Mouse (Mus musculus) MEL (cell line): ENCODE results near the gene Lrrk2. TPM values are rescaled to one million over a fixed set of nuclear protein-coding genes. Genes with fewer than 3 reads are reported as not detected.

Experiments used
- DNase-seq: peaks from one replicate; pipeline ENCODE4 v3.0.0; 2011; ENCODE audit warnings: low read depth, low spot score
- H3K27ac ChIP-seq: 2 replicates; pipeline ENCODE4 v1.5.1; 2012; ENCODE audit warnings: low read depth, mild to moderate bottlenecking, control low read depth, low read length, moderate library complexity; ENCODE audit not compliant: control insufficient read depth
- H3K27me3 ChIP-seq, 2 experiments: fragments of 150-350 bp in 1 of 2; sonication (generic) in 1 of 2; 2 replicates each; pipeline ENCODE4 v1.6.1; 2012; ENCODE audit warnings: low read length in 2 of 2, mild to moderate bottlenecking in 2 of 2, improper control_type of control experiment in 1 of 2, moderate library complexity in 1 of 2; ENCODE audit not compliant: insufficient read depth in 2 of 2, control insufficient read depth in 1 of 2
- H3K36me3 ChIP-seq, 2 experiments: 2 replicates each; pipeline ENCODE4 v1.6.1; 2012 to 2014; ENCODE audit warnings: low read length in 2 of 2, improper control_type of control experiment in 1 of 2, inconsistent platforms in 1 of 2, mild to moderate bottlenecking in 1 of 2; ENCODE audit not compliant: insufficient read depth in 2 of 2, control insufficient read depth in 1 of 2
- H3K4me1 ChIP-seq, 2 experiments: fragments of 150-350 bp in 1 of 2; sonication (generic) in 1 of 2; 2 replicates each; pipeline ENCODE4 v1.6.1; 2012; ENCODE audit warnings: low read length in 2 of 2, improper control_type of control experiment in 1 of 2, mild to moderate bottlenecking in 1 of 2; ENCODE audit not compliant: insufficient read depth in 2 of 2, control insufficient read depth in 1 of 2
- H3K4me3 ChIP-seq, 2 experiments: fragments of 150-350 bp in 1 of 2; sonication (generic) in 1 of 2; 2 replicates each; pipeline ENCODE4 v1.5.1; 2012; ENCODE audit warnings: low read depth in 2 of 2, low read length in 2 of 2, mild to moderate bottlenecking in 2 of 2, moderate library complexity in 2 of 2, control low read depth in 1 of 2, improper control_type of control experiment in 1 of 2; ENCODE audit not compliant: control insufficient read depth in 1 of 2, insufficient read depth in 1 of 2
- H3K79me2 ChIP-seq: 2 replicates; pipeline ENCODE4 v1.6.1; 2012; ENCODE audit warnings: mild to moderate bottlenecking, low read length, moderate library complexity; ENCODE audit not compliant: control insufficient read depth, poor library complexity, insufficient read depth
- H3K9ac ChIP-seq: 2 replicates; pipeline ENCODE4 v1.6.1; 2012; ENCODE audit warnings: low read depth, mild to moderate bottlenecking, control low read depth, low read length, moderate library complexity; ENCODE audit not compliant: control insufficient read depth, poor library complexity, severe bottlenecking
- H3K9me3 ChIP-seq: fragments of 150-350 bp; sonication (generic); replicated peaks from 2 replicates; pipeline ENCODE4 v1.6.1; 2012; ENCODE audit warnings: mild to moderate bottlenecking, low read length, improper control_type of control experiment, moderate library complexity; ENCODE audit not compliant: insufficient read depth
- BHLHE40 ChIP-seq: IDR thresholded peaks from 2 replicates; pipeline ENCODE4 v1.6.1; 2012; ENCODE audit warnings: low read depth, mild to moderate bottlenecking, inconsistent platforms, low read length, improper control_type of control experiment, borderline replicate concordance
- EP300 ChIP-seq, 2 experiments: IDR thresholded peaks; 2 replicates each; pipeline ENCODE4 v1.6.1; 2011; ENCODE audit warnings: improper control_type of control experiment in 2 of 2, low read length in 2 of 2, low read depth in 1 of 2, mild to moderate bottlenecking in 1 of 2
- ETS1 ChIP-seq: IDR thresholded peaks from 2 replicates; pipeline ENCODE4 v1.6.1; 2012; ENCODE audit warnings: low read depth, mild to moderate bottlenecking, inconsistent platforms, low read length, improper control_type of control experiment, moderate library complexity
- GABPA ChIP-seq: IDR thresholded peaks from 2 replicates; pipeline ENCODE4 v1.6.1; 2012; ENCODE audit warnings: low read depth, mild to moderate bottlenecking, inconsistent platforms, low read length, improper control_type of control experiment, moderate library complexity
- HCFC1 ChIP-seq: IDR thresholded peaks from 2 replicates; pipeline ENCODE4 v1.6.1; 2012; ENCODE audit warnings: low read depth, mild to moderate bottlenecking, inconsistent platforms, low read length, improper control_type of control experiment, moderate library complexity
- KAT2A ChIP-seq: conservative IDR thresholded peaks from 2 replicates; pipeline ENCODE4 v1.6.1; 2012; ENCODE audit warnings: low read depth, low read length, improper control_type of control experiment, inconsistent platforms
- MAFK ChIP-seq: IDR thresholded peaks from 2 replicates; pipeline ENCODE4 v1.6.1; 2011; ENCODE audit warnings: low read depth, mild to moderate bottlenecking, low read length, improper control_type of control experiment, borderline replicate concordance
- MAX ChIP-seq: IDR thresholded peaks from 2 replicates; pipeline ENCODE4 v1.6.1; 2011; ENCODE audit warnings: low read length, improper control_type of control experiment
- MAZ ChIP-seq: IDR thresholded peaks from 2 replicates; pipeline ENCODE4 v1.6.1; 2012; ENCODE audit warnings: low read depth, mild to moderate bottlenecking, inconsistent platforms, low read length, improper control_type of control experiment
- MXI1 ChIP-seq: IDR thresholded peaks from 2 replicates; pipeline ENCODE4 v1.6.1; 2011; ENCODE audit warnings: mild to moderate bottlenecking, low read depth, low read length, improper control_type of control experiment
- MYC ChIP-seq: IDR thresholded peaks from 2 replicates; pipeline ENCODE4 v1.6.1; 2011; ENCODE audit warnings: low read depth, mild to moderate bottlenecking, low read length, improper control_type of control experiment, moderate library complexity
- NELFE ChIP-seq: IDR thresholded peaks from 2 replicates; pipeline ENCODE4 v1.6.1; 2011; ENCODE audit warnings: low read depth, low read length, improper control_type of control experiment
- NRF1 ChIP-seq: IDR thresholded peaks from 2 replicates; pipeline ENCODE4 v1.6.1; 2014; ENCODE audit warnings: low read depth, mild to moderate bottlenecking, inconsistent platforms, low read length, improper control_type of control experiment, moderate library complexity; ENCODE audit not compliant: poor library complexity, insufficient read depth, severe bottlenecking
- RCOR1 ChIP-seq: IDR thresholded peaks from 2 replicates; pipeline ENCODE4 v1.6.1; 2012; ENCODE audit warnings: low read depth, mild to moderate bottlenecking, inconsistent platforms, low read length, improper control_type of control experiment
- SMC3 ChIP-seq: IDR thresholded peaks from 2 replicates; pipeline ENCODE4 v1.6.1; 2011; ENCODE audit warnings: low read depth, low read length, improper control_type of control experiment
- TBP ChIP-seq: IDR thresholded peaks from 2 replicates; pipeline ENCODE4 v1.8.0; 2011; ENCODE audit warnings: low read depth, low read length, improper control_type of control experiment
- UBTF ChIP-seq: IDR thresholded peaks from 2 replicates; pipeline ENCODE4 v1.6.1; 2012; ENCODE audit warnings: low read depth, mild to moderate bottlenecking, inconsistent platforms, low read length, improper control_type of control experiment, moderate library complexity, borderline replicate concordance; ENCODE audit not compliant: insufficient read depth
- USF2 ChIP-seq, 2 experiments: IDR thresholded peaks; 2 replicates each; pipeline ENCODE4 v1.6.1; 2011 to 2012; ENCODE audit warnings: improper control_type of control experiment in 2 of 2, low read length in 2 of 2, borderline replicate concordance in 1 of 2, inconsistent platforms in 1 of 2, low read depth in 1 of 2, mild to moderate bottlenecking in 1 of 2; ENCODE audit not compliant: insufficient read depth in 1 of 2
- ZNF384 ChIP-seq: IDR thresholded peaks from 2 replicates; pipeline ENCODE4 v1.6.1; 2012; ENCODE audit warnings: low read depth, mild to moderate bottlenecking, inconsistent platforms, low read length, improper control_type of control experiment
- polyA plus RNA-seq, 2 experiments: library from polyadenylated mRNA; stranded (reverse) in 1 of 2; unstranded in 1 of 2; fragments of >175 nt in 1 of 2; fragments of >200 nt in 1 of 2; gene quantifications; 2 replicates each; pipeline versions ENCODE4 v1.2.1 to v1.2.4; 2012; ENCODE audit warnings: low replicate concordance in 2 of 2, low read depth in 1 of 2; ENCODE audit not compliant: insufficient read length in 2 of 2, insufficient read depth in 1 of 2, missing spikeins in 1 of 2
- total RNA-seq: library from RNA; depleted of rRNA; stranded (reverse); fragments of 300-350 nt; gene quantifications from 2 replicates; pipeline ENCODE4 v1.2.3, GENCODE M21; 2012

Lrrk2 gene
- total and polyA plus RNA-seq, 3 experiments, result not detected

DNA sequence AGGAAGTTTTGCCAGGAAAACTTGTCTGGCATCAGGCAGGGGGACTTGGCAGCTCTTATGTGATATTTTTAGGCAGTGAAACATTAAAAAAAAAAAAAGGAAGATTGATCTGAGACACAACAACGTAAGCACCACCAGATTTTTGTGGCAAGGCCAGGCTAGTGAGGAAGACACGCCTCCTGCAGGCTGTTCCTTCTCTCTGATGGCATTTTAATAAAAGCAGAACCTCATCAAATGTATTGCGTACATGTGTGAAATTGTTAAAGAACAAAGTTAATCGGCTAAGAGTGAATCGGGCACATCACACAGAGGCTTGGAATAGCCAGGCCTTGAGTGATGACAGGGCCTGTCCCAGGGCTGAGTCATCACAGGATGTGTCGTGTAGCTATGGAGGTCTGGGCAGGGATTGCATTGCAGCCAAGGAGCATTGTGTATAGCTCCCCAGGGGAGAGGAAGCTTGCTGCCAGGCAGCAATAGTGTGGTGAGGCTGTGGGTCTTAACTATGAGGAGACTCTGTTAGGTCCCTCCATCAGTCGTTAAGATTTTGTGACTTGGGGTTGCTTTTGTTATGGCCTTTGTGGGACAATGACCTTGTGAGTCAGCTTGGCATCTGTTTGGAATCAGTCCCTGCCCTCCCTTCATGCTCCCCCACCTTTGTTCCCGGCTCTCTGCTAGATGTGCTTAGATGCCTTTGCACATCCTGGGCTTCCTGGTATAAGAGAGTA, 30.2 kb downstream of the Lrrk2 start:
- H3K4me1 ChIP-seq, result no peaks in the 10 kb centered on the region
- H3K9ac ChIP-seq, result no peak overlapping the region
- DNase-seq, result no peak
- TF ChIP-seq BHLHE40 (no peak), GABPA (no peak), TBP (no peak), ETS1 (no peak), USF2 (IDR thresholded peaks at IDR 0.05; ENCODE audit: borderline replicate concordance in 1 of 2, insufficient read depth in 1 of 2, low read depth in 1 of 2, low read length in 2 of 2) (no peak), MYC (no peak), NELFE (no peak), MXI1 (no peak), ZNF384 (no peak), EP300 (IDR thresholded peaks at IDR 0.05; ENCODE audit: low read depth in 1 of 2, low read length in 2 of 2) (no peak), MAFK (no peak), KAT2A (no peak), HCFC1 (no peak), MAZ (no peak), NRF1 (no peak)
- no peaks in the 10 kb centered on the region for H3K9me3 ChIP-seq
- no peaks in the 10 kb centered on the region for H3K79me2 ChIP-seq
- no peak overlapping the region for H3K27ac ChIP-seq
- H3K36me3 ChIP-seq, result no peaks in the 10 kb centered on the region
- no peaks in the 10 kb centered on the region for H3K27me3 ChIP-seq
- no peak overlapping the region for H3K4me3 ChIP-seq

GRCm38 (mm10) chr15:91704091-91704490, 31.1 kb downstream of the Lrrk2 start:
- no peaks in the 10 kb centered on the region for H3K9me3 ChIP-seq
- no peaks in the 10 kb centered on the region for H3K36me3 ChIP-seq
- no peaks in the 10 kb centered on the region for H3K4me1 ChIP-seq
- no peaks in the 10 kb centered on the region for H3K27me3 ChIP-seq
- no peaks in the 10 kb centered on the region for H3K79me2 ChIP-seq
- H3K4me3 ChIP-seq, result no peak overlapping the region
- no peak for DNase-seq
- no peak overlapping the region for H3K27ac ChIP-seq
- no peak overlapping the region for H3K9ac ChIP-seq
- TF ChIP-seq RCOR1 (no peak), MXI1 (no peak), MAFK (no peak), KAT2A (no peak), ETS1 (no peak), GABPA (no peak), NELFE (no peak), MAX (no peak), SMC3 (no peak), UBTF (no peak)
